Mouse (Mus musculus) E14TG2a.4 (cell line): ENCODE results near the gene Cdk15.

Source experiments
- H3K27me3 ChIP-seq: 2 replicates; pipeline ENCODE4 v1.6.1; 2014; ENCODE audit warnings: low read length, control low read depth; ENCODE audit not compliant: insufficient read depth
- H3K36me3 ChIP-seq: 2 replicates; pipeline ENCODE4 v1.6.1; 2014; ENCODE audit warnings: low read length, control low read depth; ENCODE audit not compliant: insufficient read depth
- H3K4me1 ChIP-seq: replicated peaks from 2 replicates; pipeline ENCODE4 v1.6.1; 2014; ENCODE audit warnings: low read depth, low read length, control low read depth
- H3K4me3 ChIP-seq: replicated peaks from 2 replicates; pipeline ENCODE4 v1.5.1; 2014; ENCODE audit warnings: mild to moderate bottlenecking, low read length
- H3K9me3 ChIP-seq: 2 replicates; pipeline ENCODE4 v1.6.1; 2014; ENCODE audit warnings: low read length, control low read depth
- CTCF ChIP-seq: conservative IDR thresholded peaks from 2 replicates; pipeline ENCODE4 v1.5.1; 2014; ENCODE audit warnings: low read length
- NANOG ChIP-seq: IDR thresholded peaks from 2 replicates; pipeline ENCODE4 v1.6.1; 2014; ENCODE audit warnings: borderline replicate concordance, low read length, mixed read lengths
- POU5F1 ChIP-seq: IDR thresholded peaks from 2 replicates; pipeline ENCODE4 v1.6.1; 2014; ENCODE audit warnings: low read length, borderline replicate concordance

Cdk15 gene

GRCm38 (mm10) chr1:59222101-59222825 lies 34.4 kb upstream of the Cdk15 start:
- Histone ChIP-seq H3K4me3 (no peak overlapping the region), H3K9me3 (no peaks in the 10 kb centered on the region), H3K27me3 (no peaks in the 10 kb centered on the region), H3K4me1 (no peaks in the 10 kb centered on the region; the same call in none of the 2 replicates), H3K36me3 (peaks cover 10% of the 10 kb centered on the region)
- TF ChIP-seq POU5F1 (no peak), NANOG (no peak)

GRCm38 (mm10) chr1:59228552-59228951 lies 28.2 kb upstream of the Cdk15 start:
- no peak for TF ChIP-seq NANOG
- H3K9me3 ChIP-seq = no peaks in the 10 kb centered on the region
- peaks cover 11% of the 10 kb centered on the region for H3K36me3 ChIP-seq
- H3K4me3 ChIP-seq = no peak overlapping the region
- no peaks in the 10 kb centered on the region for H3K4me1 ChIP-seq
- no peaks in the 10 kb centered on the region for H3K27me3 ChIP-seq

GRCm38 (mm10) chr1:59229187-59229586 lies 27.5 kb upstream of the Cdk15 start:
- Histone ChIP-seq H3K36me3 (peaks cover 10% of the 10 kb centered on the region; the same call in 1 of the 2 replicates), H3K4me1 (no peaks in the 10 kb centered on the region), H3K9me3 (no peaks in the 10 kb centered on the region), H3K4me3 (no peak overlapping the region), H3K27me3 (no peaks in the 10 kb centered on the region)
- TF ChIP-seq POU5F1 (no peak), CTCF (no peak), NANOG (no peak)

GRCm38 (mm10) chr1:59236856-59237441 lies 19.8 kb upstream of the Cdk15 start, which contains the start of gene Als2:
Gene Als2, minus strand, starts transcription at chr1:59237231.
- TF ChIP-seq NANOG (no peak), POU5F1 (no peak), CTCF (no peak)
- Histone ChIP-seq H3K27me3 (no peaks in the 10 kb centered on the region), H3K4me3 (peak within 1 kb of the TSS; percentile 92), H3K36me3 (no peaks in the 10 kb centered on the region), H3K9me3 (no peaks in the 10 kb centered on the region; the same call in 1 of the 2 replicates), H3K4me1 (peaks cover 14% of the 10 kb centered on the region; the same call in 1 of the 2 replicates)

- TF ChIP-seq NANOG (no peak), CTCF (peak; percentile 32; the same call in 1 of the 2 replicates)
- H3K27me3 ChIP-seq = no peaks in the 10 kb centered on the region
- H3K9me3 ChIP-seq = no peaks in the 10 kb centered on the region; the same call in 1 of the 2 replicates
- H3K36me3 ChIP-seq = no peaks in the 10 kb centered on the region
- peaks cover 14% of the 10 kb centered on the region; the same call in 1 of the 2 replicates for H3K4me1 ChIP-seq
- peak overlapping the region; percentile 92 for H3K4me3 ChIP-seq
Observed at GRCm38 (mm10) chr1:59237614-59238211, 19.0 kb upstream of the Cdk15 start.

GRCm38 (mm10) chr1:59243770-59244169 lies 12.9 kb upstream of the Cdk15 start:
- no peaks in the 10 kb centered on the region for H3K9me3 ChIP-seq
- no peak overlapping the region for H3K4me3 ChIP-seq
- TF ChIP-seq POU5F1 (no peak), CTCF (peak; percentile 15; the same call in 1 of the 2 replicates), NANOG (no peak)
- H3K4me1 ChIP-seq = no peaks in the 10 kb centered on the region
- no peaks in the 10 kb centered on the region for H3K27me3 ChIP-seq
- no peaks in the 10 kb centered on the region for H3K36me3 ChIP-seq

- TF ChIP-seq POU5F1 = no peak
- peak; percentile 43 for TF ChIP-seq CTCF
- H3K4me3 ChIP-seq = no peak overlapping the region
- no peaks in the 10 kb centered on the region for H3K9me3 ChIP-seq
- H3K4me1 ChIP-seq = 0 out of 2 replicates have a peak, but pooled peaks cover 2% of the 10 kb centered on the region
- no peaks in the 10 kb centered on the region for H3K27me3 ChIP-seq
- H3K36me3 ChIP-seq = no peaks in the 10 kb centered on the region
Observed at GRCm38 (mm10) chr1:59247602-59248001, 9.1 kb upstream of the Cdk15 start.

- H3K4me1 ChIP-seq = peaks cover 40% of the 10 kb centered on the region
- H3K4me3 ChIP-seq = no peak overlapping the region
- no peaks in the 10 kb centered on the region for H3K36me3 ChIP-seq
- TF ChIP-seq POU5F1 (no peak), NANOG (no peak), CTCF (no peak)
- H3K27me3 ChIP-seq = no peaks in the 10 kb centered on the region
- H3K9me3 ChIP-seq = no peaks in the 10 kb centered on the region
Observed at GRCm38 (mm10) chr1:59252762-59253161, 3.9 kb upstream of the Cdk15 start.
